Mouse (Mus musculus) intestine, postnatal 0 days (tissue): ENCODE data around the gene Kcnn1. TPM values are rescaled to one million over a fixed set of nuclear protein-coding genes. Genes with fewer than 3 reads are reported as not detected.
A peak's percentile ranks its signal among the peaks of the same experiment; 100 is the strongest.

Experiments used
- ATAC-seq: fragments of 200-750 bp; cut with Nextera tagmentation; 2 replicates; pipeline ENCODE4 v1.8.0; 2017; ENCODE audit warnings: mild to moderate bottlenecking, moderate TSS enrichment, moderate library complexity
- H3K27ac ChIP-seq: fragments of 300-500 bp; sonication (generic); 2 replicates; pipeline ENCODE4 v1.5.1; 2014; ENCODE audit warnings: mild to moderate bottlenecking, low read depth, low read length, moderate library complexity
- H3K27me3 ChIP-seq: fragments of 300-500 bp; sonication (generic); replicated peaks from 2 replicates; pipeline ENCODE4 v1.6.1; 2014; ENCODE audit warnings: low read length, mixed read lengths; ENCODE audit not compliant: control insufficient read depth, insufficient read depth
- H3K36me3 ChIP-seq: fragments of 300-500 bp; sonication (generic); 2 replicates; pipeline ENCODE4 v1.6.1; 2014; ENCODE audit warnings: mild to moderate bottlenecking, moderate library complexity; ENCODE audit not compliant: control insufficient read depth, insufficient read depth
- H3K4me1 ChIP-seq: fragments of 300-500 bp; sonication (generic); replicated peaks from 2 replicates; pipeline ENCODE4 v1.6.1; 2014; ENCODE audit warnings: antibody characterized with exemption, low read length, mixed read lengths; ENCODE audit not compliant: control insufficient read depth, insufficient read depth
- H3K4me2 ChIP-seq: fragments of 300-500 bp; sonication (generic); replicated peaks from 2 replicates; pipeline ENCODE4 v1.6.1; 2014; ENCODE audit warnings: low read depth, mild to moderate bottlenecking, moderate library complexity
- H3K4me3 ChIP-seq: fragments of 300-500 bp; sonication (generic); 2 replicates; pipeline ENCODE4 v1.5.1; 2014; ENCODE audit warnings: low read depth, low read length
- H3K9ac ChIP-seq: fragments of 300-500 bp; sonication (generic); 2 replicates; pipeline ENCODE4 v1.6.1; 2014; ENCODE audit warnings: mild to moderate bottlenecking, low read depth, low read length
- H3K9me3 ChIP-seq: fragments of 300-500 bp; sonication (generic); 2 replicates; pipeline ENCODE4 v1.6.1; 2016; ENCODE audit warnings: mixed run types; ENCODE audit not compliant: control insufficient read depth
- CTCF ChIP-seq: sonication (generic); IDR thresholded peaks from 2 replicates; pipeline ENCODE4 v1.5.1; 2016; ENCODE audit warnings: low read depth, mild to moderate bottlenecking, control low read depth, antibody characterized with exemption, moderate library complexity
- WGBS: fragments of 180-500 bp; shearing (Covaris S2); extraction: QIAGEN DNeasy Blood & Tissue Kit; methylation state at CpG from one replicate; pipeline ENCODE4 v1.1.7; 2014; 5-methylcytosine and 5-hydroxymethylcytosine counted together
- polyA plus RNA-seq: library from polyadenylated mRNA; unstranded; fragments of >200 nt; fragmentation: Nextera tagmentation; extraction: Ambion mirVana; gene quantifications from 2 replicates; pipeline ENCODE4 v1.2.1, GENCODE M21; 2015

The Kcnn1 gene
- polyA plus RNA-seq, 1 experiment from 2014 or later = 0.30 TPM

DNA sequence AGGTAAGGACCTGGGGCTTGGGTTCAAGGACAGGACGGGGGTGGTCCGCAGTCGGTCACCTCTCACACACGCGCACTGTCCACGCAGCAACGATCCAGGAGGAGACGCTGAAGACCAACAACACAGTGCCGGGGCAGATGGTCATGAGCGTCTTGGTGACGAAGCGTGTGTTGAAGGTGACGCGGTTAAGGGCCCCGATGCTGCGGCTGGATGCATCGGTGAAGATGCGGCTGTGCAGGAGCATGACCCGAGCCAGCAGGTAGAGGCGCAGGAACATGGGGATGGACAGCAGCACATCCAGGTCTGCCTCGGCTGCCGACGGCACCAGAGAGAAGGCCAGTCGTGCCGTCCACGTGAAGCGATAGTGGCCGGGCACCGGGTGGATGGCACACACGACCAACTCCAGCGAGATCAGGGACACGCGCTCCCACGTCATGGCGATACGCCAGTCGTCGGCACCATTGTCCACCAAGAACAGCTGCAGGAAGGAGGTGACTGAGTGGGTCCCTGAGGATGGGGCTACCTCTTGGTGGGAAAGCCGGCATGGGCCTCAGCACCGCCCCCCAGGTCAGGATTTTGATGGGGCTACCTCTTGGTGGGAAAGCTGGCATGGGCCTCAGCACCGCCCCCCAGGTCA is 10.3 kb downstream of the Kcnn1 start:
- TF ChIP-seq CTCF = no peak
- H3K4me2 ChIP-seq = no peak overlapping the region
- H3K27ac ChIP-seq = no peak overlapping the region
- 88% methylated on average over 41 of the region's 41 CpGs for WGBS
- H3K9me3 ChIP-seq = no peaks in the 10 kb centered on the region
- H3K27me3 ChIP-seq = no peaks in the 10 kb centered on the region
- no peaks in the 10 kb centered on the region for H3K36me3 ChIP-seq
- no peak for ATAC-seq
- no peaks in the 10 kb centered on the region; the same call in 1 of the 2 replicates for H3K4me1 ChIP-seq
- H3K4me3 ChIP-seq = no peak overlapping the region
- H3K9ac ChIP-seq = no peak overlapping the region

DNA sequence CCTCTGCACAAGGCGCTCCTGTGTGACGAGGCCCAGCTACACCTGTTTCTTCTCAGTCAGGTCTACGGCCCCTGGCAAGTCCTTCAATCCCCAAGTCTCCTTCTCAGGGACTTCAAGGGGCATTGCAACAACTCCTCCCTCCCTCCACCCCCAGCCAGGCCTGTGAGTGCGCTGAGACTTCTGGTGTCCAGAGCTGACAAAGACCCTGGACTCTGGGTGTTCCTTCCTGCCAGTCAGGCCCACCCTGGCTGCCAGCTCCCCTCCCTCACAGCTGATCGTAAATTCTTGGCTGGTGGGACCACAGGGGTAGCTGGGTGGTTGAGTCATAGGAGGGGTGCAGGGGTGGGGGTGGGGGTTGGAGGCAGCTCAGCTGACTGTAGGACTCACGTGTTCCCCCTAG is 11.2 kb downstream of the Kcnn1 start:
- Histone ChIP-seq H3K36me3 (no peaks in the 10 kb centered on the region), H3K4me2 (no peak overlapping the region), H3K9ac (0 out of 2 replicates have a peak overlapping the region, but pooled peaks have one; percentile 17), H3K27ac (no peak overlapping the region), H3K4me1 (no peaks in the 10 kb centered on the region; the same call in 1 of the 2 replicates), H3K9me3 (no peaks in the 10 kb centered on the region), H3K4me3 (no peak overlapping the region), H3K27me3 (no peaks in the 10 kb centered on the region)
- no peak for TF ChIP-seq CTCF
- ATAC-seq = no peak
- WGBS = 52% methylated on average over 6 of the region's 6 CpGs

DNA sequence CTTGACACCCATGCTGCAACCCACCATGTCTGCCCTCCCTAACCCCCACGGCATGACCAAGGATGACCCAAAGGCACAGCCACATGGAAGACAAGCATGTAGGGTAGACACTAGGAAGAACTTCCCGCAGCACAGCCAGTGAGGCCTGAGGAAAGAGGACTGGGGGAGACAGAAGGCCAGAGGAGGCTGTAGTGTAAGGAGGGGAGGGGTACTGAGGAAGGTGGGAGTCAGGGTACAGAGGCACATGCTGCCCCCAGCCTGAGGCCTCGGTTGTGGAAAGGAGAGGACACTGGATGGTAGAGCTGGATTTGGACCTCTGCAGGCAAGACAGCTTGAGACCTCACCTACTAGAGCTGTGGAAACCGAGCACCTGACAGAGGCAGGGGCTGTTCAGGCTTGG is 12.1 kb downstream of the Kcnn1 start:
- H3K36me3 ChIP-seq = no peaks in the 10 kb centered on the region
- no peak overlapping the region for H3K4me2 ChIP-seq
- no peak for ATAC-seq
- 85% methylated on average over 4 of the region's 4 CpGs for WGBS
- no peak overlapping the region for H3K27ac ChIP-seq
- TF ChIP-seq CTCF = no peak
- H3K9ac ChIP-seq = no peak overlapping the region
- H3K27me3 ChIP-seq = no peaks in the 10 kb centered on the region
- H3K9me3 ChIP-seq = no peaks in the 10 kb centered on the region
- no peak overlapping the region for H3K4me3 ChIP-seq
- H3K4me1 ChIP-seq = no peaks in the 10 kb centered on the region

GRCm38 (mm10) chr8:70850132-70850845 is 12.8 kb downstream of the Kcnn1 start:
- no peaks in the 10 kb centered on the region for H3K27me3 ChIP-seq
- no peak overlapping the region for H3K9ac ChIP-seq
- no peak overlapping the region for H3K4me3 ChIP-seq
- TF ChIP-seq CTCF = no peak
- ATAC-seq = no peak
- no peak overlapping the region for H3K27ac ChIP-seq
- no peaks in the 10 kb centered on the region for H3K9me3 ChIP-seq
- H3K4me2 ChIP-seq = no peak overlapping the region
- no peaks in the 10 kb centered on the region for H3K36me3 ChIP-seq
- 68% methylated on average over 7 of the region's 7 CpGs for WGBS
- no peaks in the 10 kb centered on the region for H3K4me1 ChIP-seq

DNA sequence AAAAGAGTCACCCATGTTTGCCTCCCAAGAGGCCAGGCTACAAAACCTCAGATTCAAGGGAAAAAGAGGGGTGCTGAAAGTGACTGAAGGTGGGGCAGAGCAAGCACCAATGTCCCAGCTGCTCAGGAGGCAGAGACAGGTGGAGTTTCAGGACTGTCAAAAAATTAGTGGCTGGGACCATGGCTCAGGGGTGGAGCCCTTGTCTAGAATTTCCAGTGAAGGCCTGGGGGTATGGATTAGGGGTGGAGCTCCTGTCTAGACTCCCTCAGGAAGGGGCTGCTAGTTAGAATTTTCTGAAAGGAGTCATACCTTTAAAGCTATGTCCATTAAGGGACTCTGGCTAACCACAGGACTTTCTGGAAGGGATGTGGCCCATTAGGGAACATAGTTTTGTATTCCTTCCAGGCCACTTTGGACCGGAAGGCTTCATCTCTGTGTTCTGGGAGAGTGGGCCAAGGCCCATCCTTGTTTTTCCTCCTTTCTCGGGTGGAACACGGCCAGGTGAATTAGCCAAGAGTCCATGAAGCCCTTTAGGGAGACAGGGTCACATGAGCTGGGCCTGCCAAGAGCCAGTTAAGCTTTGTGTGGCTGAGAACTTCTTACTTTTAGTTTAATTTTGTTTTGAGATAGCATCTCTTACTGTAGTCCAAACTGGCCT is 13.6 kb downstream of the Kcnn1 start:
- no peaks in the 10 kb centered on the region for H3K4me1 ChIP-seq
- no peaks in the 10 kb centered on the region for H3K36me3 ChIP-seq
- WGBS = 82% methylated on average over 3 of the region's 3 CpGs
- TF ChIP-seq CTCF = no peak
- no peak overlapping the region for H3K4me3 ChIP-seq
- ATAC-seq = no peak
- H3K4me2 ChIP-seq = no peak overlapping the region
- no peaks in the 10 kb centered on the region for H3K27me3 ChIP-seq
- no peaks in the 10 kb centered on the region for H3K9me3 ChIP-seq
- H3K9ac ChIP-seq = no peak overlapping the region
- H3K27ac ChIP-seq = no peak overlapping the region

- TF ChIP-seq CTCF = peak; percentile 53
- Histone ChIP-seq H3K4me3 (no peak overlapping the region), H3K9me3 (no peaks in the 10 kb centered on the region), H3K36me3 (no peaks in the 10 kb centered on the region), H3K27ac (no peak overlapping the region), H3K27me3 (no peaks in the 10 kb centered on the region), H3K4me1 (no peaks in the 10 kb centered on the region), H3K9ac (no peak overlapping the region), H3K4me2 (no peak overlapping the region)
- ATAC-seq = no peak
- 56% methylated on average over 15 of the region's 15 CpGs for WGBS
Observed at GRCm38 (mm10) chr8:70846371-70847154, 16.5 kb downstream of the Kcnn1 start.
